Mouse (Mus musculus) lung, postnatal 0 days (tissue): ENCODE measurements around the gene Rubcnl.

Experiments used
- CTCF ChIP-seq: IDR thresholded peaks from 2 replicates; pipeline ENCODE4 v1.5.1; 2016; ENCODE audit warnings: antibody characterized with exemption, mild to moderate bottlenecking
- EP300 ChIP-seq: IDR thresholded peaks from 2 replicates; pipeline ENCODE4 v1.6.1; 2016; ENCODE audit warnings: antibody characterized with exemption, mild to moderate bottlenecking, control low read depth

GRCm38 (mm10) chr14:75063936-75064335 lies 48.1 kb downstream of the Rubcnl start:
- TF ChIP-seq CTCF, result no peak
- TF ChIP-seq EP300, result no peak
